Mouse (Mus musculus) c-Kit-positive CD71-positive TER-119-positive erythroid progenitor cells, embryonic 14.5 days (primary cell): Measurements from ENCODE around the gene Cox19.

ENCODE experiments used
- DNase-seq: peaks from one replicate; pipeline ENCODE4 v3.0.0-alpha.2; 2013; ENCODE audit warnings: low spot score

Gene Cox19

GRCm38 (mm10) chr5:139327634-139328020, 23.6 kb downstream of the Cox19 start:
- DNase-seq: no peak

- no peak for DNase-seq
Observed at GRCm38 (mm10) chr5:139326986-139327633, 24.1 kb downstream of the Cox19 start.

DNA sequence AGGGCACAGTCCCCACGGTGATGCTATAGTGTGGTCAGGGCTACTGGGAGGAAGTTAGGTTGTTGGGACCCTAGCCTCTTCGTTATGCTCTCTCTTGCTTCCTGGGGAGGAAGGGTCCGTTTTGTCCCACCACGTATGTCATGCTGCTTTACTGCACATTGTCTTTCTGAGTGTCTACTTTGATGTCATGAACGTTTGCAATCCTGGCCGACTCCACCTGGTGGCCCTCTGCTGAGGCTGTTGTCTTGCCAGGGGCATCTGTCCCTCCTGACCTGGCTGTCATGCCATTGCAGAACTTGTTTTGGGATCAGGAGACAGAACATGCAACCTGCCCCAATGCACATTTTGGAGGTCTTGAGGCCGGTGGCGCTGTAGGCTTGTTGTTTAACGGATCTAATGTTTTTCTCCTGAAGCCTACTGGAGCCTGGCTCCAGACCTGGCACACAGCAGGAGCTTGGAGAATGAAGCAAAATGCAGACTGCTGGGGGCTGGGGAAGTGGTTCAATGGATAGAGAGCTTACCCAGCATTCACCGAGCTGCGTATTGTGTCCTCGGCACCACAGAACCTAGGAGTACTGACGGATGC, 25.0 kb downstream of the Cox19 start:
- DNase-seq: no peak

DNA sequence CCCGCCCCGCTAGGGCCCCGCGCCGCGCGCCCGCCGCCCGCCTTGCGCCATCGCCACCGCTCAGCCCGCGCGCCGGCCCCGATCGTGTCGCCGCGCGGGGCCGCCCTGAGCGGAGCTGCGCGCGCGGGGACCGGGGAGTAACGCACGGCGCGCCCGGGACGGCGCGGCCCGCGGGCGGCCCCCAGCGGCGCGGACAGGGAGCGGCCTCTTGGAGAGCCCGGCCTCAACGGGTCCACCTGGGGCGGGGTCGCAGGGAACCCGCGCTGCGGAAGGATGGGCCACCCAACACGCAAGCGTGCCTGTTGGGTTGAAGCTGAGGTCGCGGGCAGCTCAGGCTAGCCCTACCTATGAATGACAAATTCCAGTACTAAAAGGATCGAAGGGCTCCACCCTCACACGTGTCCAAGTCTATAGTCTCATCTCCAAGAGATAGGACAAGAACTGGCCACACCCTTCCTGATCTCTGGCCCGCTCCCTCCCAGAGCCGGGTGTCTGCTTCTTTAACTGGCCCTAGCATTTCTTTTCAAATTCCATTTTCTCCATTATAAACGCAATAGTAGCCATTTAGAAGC, 25.7 kb downstream of the Cox19 start, which contains the start of gene Adap1:
TSS of gene Adap1 (minus strand) at position 228 of the 572 bp plus-strand sequence.
- DNase-seq: peak; percentile 42

DNA sequence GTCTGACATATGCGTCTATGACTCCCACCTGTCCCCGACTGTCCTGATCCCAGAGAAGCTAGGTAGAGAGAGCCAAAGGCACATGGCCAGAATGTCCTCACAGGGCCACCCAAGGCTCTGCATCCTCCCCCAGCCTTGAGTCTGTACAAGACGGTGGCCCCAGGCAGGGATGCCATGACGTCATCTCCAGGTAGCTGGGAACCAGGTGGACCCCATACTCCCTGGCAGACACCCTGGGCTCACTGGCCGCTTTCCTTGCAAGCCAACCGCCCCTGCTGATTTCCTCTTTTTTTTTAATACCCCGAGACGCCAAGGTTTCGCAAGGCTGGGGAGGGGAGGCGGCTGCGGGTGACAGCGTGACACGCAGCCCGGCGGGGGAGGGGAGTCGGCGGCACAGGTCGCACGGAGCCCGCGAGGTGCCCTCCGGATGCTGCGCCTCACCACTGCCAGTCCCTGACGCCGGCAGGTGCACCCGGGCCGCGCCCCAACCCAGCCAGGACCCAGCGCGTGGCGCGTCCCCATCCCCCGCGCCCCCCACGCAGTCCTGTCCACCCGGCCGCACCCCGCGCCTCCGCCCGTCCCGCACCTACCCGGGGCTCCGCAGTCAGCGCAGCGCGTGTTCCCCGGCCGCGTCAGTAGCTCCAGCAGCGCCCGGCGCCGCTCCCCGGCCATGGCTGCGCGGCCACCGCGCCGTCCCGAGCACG, 26.4 kb downstream of the Cox19 start:
- no peak for DNase-seq

GRCm38 (mm10) chr5:139324045-139324491, 27.1 kb downstream of the Cox19 start:
- no peak for DNase-seq

DNA sequence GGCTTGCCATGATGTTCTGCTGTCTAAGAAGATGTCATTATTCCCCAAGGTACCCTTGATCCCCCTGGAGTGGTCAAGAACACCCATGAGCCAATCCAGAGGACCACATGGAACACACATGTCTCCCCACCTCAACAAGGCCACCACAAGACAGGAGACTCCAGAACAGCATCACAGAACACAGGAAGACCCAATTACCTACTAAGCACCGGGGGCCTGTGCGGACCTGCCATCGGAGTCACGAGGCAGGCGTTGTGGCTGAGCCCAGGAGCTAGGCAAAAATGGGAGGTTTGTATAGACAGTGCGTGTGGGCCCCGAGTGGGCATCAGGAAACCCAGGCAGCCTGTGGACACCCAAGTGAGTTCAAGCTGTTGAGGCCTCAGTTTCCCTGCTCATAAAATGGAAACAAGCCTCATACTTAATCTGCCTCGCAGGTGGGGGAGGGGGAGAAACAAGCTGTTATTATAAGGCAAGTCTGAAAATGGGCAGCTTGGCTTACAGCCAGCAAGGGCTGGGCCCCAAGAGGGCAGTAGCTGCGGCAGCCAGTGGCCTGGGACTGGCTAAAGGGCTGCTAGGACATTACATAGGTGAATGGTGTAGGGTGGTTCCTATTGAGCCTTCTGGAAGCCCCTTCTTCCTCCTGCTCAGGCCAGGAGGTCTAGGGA, 27.8 kb downstream of the Cox19 start:
- no peak for DNase-seq

- no peak for DNase-seq
Observed at GRCm38 (mm10) chr5:139321331-139321730, 29.9 kb downstream of the Cox19 start.

DNA sequence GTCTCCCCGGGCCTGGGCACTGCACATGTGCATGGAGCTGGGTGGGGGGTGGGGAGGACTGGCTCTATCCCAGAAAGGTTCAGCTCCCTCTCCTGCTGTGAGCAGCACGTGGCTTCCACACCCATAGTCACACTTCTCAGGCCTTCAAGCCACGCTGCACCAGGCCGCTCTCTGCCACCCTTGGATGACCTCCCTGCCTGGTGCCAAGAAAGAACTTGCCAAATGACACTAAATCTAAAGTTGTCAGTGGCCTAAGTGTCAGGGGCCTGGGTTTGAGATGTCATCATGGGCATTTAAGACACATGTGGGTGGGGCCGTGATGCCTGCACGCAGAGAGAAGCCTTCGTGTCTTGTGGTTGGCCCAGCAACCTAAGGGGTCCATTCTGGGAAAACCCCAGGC, 30.8 kb downstream of the Cox19 start:
- DNase-seq: no peak

DNA sequence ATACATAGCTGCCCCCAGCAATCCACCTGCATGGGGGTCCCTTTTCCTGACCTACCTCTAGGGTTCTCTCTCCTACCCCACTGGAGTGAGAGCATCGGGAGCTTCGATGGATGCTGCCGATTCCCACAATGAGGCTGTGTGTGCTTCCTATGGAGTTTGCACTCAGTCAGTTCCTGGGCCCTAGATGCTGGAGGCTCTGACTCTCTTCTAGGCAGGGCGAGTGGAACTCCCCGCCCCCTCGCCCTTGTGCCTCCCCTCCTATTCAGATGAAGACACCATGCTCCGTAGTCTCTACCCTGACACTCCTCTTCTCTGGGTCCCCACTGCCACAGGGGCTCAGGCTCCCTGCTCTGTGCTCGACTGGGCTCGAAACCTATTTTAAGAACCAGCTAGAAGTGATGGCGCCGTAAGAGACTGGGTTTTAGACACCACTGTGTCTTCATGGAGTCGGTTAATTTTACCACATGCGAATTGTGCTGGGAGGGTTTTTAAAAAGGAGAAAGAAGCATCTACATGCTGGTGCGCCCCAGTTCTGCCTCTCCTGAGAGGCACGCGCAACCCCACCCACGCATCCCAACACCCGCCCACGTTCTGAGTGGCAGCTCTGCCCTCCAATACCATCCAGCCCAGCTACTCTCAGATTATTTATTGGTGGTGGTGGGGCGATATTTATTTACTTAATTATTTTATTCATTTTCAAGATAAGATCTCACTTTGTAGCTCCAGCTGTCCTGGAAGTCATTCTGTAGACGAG, 33.3 kb downstream of the Cox19 start:
- DNase-seq: no peak

DNA sequence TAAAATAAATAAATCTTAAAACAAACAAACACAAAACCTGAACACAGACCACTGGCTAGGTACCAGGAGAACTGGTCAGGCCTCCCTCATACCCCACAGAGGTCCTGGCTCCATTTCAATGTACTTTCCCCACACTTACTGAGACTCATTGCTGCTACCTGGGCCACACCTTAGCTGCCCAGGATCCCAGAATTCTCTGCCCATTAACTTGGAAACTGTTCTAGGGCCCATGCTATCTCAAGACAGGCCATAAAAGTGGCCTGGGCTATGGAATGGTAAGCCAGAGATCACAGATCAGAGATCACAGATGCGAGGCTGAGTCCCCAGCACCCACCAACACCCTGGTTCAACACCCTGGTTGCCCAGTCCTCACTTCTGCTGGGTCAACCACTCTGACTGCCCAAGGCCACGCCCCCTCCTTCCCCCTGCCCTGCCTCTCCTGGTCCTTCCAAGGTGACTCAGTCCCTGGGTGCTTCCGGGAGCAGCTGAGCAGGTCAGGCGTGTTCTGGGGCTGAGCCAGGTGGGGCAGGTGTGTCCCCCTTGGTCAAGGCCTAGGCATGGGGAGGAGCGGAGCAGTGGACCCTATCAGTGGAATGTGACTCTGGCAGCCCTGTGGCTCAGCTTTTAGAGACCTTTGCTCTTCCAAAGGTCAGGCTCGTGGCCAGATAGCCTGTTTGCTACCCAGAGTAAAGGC, 34.1 kb downstream of the Cox19 start:
- DNase-seq: no peak

DNA sequence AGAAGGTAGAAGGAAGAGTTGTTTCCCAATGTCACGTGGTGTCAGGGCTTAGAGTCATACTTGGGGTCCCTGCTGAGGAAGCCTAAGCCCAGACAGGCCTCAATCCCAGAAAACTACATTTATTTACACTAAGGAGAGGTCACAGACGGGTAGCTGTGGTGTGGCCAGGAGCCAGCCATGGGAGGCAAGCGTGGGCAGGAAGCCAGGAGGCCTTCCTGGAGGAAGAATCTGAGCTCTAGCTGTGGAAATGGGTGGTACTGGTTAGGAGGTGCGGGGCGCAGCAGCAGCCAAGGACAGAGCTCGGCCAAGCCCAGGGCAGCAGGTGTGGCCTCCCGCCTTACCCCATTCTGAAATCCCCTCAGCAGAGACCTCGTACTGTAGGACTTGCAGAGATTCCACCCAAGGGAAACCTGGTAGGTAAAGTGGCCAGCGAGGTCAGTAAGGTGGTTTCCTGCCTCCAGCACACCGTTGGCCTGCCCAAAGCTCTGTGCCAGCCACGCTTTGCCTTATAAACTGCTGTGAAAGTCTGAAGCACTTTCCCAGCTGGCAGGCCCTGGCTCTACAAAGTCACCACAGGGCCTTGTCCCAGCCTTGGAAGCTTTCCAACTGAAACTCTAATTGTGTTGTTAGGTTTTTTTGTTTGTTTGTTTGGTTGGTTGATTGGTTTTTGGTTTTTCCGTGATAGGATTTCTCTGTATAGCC, 36.1 kb downstream of the Cox19 start:
- DNase-seq: no peak

GRCm38 (mm10) chr5:139313536-139313935, 37.7 kb downstream of the Cox19 start:
- DNase-seq: no peak

GRCm38 (mm10) chr5:139311822-139312221, 39.4 kb downstream of the Cox19 start:
- DNase-seq: no peak

GRCm38 (mm10) chr5:139310477-139310876, 40.7 kb downstream of the Cox19 start:
- no peak for DNase-seq

DNA sequence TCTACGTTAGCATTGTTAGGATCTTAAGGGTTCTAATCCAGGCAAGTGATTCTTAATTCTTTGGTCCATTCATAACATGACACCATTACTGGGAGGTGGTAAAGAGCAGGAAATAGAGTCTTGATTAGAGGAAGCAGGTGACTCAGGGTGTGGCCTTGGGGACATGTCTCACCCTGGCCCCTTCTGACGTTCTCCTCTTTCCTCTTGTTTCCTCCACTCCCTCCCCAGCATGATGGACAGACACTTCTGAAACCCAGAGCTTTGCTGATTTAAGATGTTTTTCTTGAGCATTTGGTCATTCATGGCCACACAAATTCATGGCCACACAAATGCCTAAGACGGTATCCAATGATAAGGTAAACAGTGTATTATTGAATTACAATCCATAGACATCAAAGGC, 41.3 kb downstream of the Cox19 start:
- DNase-seq: no peak

DNA sequence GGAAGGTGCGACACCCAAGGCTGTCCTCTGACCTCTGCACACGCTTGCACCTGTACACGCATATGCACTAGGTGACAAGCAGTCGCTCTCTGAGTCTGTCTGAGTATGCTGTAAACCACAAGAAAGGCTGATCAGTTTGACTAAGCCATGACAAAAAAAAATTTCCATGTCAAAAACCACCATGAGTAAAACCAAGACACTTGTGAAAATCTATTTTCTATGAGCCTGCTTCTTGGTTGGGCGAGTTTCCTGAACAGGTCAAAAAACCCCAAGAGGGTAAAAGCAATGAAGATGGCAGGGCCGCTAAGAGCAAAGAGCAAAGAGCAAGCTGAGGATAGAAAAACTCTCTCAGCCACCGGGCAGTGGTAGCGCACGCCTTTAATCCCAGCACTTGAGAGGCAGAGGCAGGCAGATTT, 47.6 kb downstream of the Cox19 start:
- no peak for DNase-seq

GRCm38 (mm10) chr5:139302101-139302500, 49.1 kb downstream of the Cox19 start:
- DNase-seq: no peak

DNA sequence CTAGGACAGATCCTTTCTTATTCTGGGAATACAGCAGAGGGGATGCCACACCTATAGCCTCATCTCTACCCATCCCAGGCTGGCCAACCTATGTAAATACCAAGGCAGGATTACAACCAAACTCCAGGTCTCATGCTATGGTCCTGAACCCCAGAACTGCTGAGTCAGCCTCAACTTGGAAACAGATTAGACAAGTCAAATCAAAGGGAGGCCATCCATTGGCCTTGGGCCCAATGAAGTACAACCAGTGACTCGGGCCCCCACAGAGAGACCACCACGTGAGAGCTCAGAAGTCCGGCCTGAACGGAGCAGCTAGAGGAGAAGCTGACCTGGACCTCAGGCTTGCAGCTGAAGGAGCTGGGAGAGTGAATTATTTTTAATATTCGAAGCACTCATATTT, 53.5 kb downstream of the Cox19 start:
- DNase-seq: no peak

DNA sequence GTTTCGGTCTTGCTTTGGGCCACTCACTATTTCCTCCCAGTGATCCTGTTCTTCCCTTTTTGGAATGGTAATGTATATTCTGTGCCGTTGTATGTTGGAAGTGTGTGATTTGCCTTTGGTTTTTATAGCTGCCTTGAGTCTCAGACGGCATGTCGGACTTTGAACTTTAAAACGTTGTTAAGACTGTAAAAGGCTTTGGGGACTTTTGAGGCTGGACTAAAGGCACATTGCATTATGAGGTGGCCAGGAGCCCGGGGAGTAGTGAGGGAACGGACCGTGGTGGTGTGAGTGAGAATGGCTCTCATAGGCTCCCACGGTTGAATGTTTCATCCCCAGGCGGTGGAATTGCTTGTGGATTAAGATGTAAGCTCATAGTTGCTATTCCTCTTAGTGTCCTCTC, 54.1 kb downstream of the Cox19 start:
- no peak for DNase-seq
